Mouse (Mus musculus) midbrain, embryonic 16.5 days (tissue): ENCODE results near the gene Clns1a. TPM values are rescaled to one million over a fixed set of nuclear protein-coding genes. Genes with fewer than 3 reads are reported as not detected.
A peak's percentile ranks its signal among the peaks of the same experiment; 100 is the strongest.

Experiments
- ATAC-seq: fragments of 200-750 bp; cut with Nextera tagmentation; 2 replicates; pipeline ENCODE4 v1.8.0; 2017; ENCODE audit warnings: moderate TSS enrichment
- H3K27ac ChIP-seq: fragments of 300-500 bp; sonication (generic); 2 replicates; pipeline ENCODE4 v1.5.1; 2014; ENCODE audit warnings: mild to moderate bottlenecking, low read length, mixed read lengths
- H3K27me3 ChIP-seq: fragments of 300-500 bp; sonication (generic); 2 replicates; pipeline ENCODE4 v1.6.1; 2014; ENCODE audit warnings: low read depth, low read length, mixed read lengths; ENCODE audit not compliant: control insufficient read depth, insufficient read depth
- H3K36me3 ChIP-seq: fragments of 300-500 bp; sonication (generic); 2 replicates; pipeline ENCODE4 v1.6.1; 2014; ENCODE audit warnings: mild to moderate bottlenecking, low read length, moderate library complexity, mixed read lengths; ENCODE audit not compliant: control insufficient read depth, insufficient read depth
- H3K4me1 ChIP-seq: fragments of 300-500 bp; sonication (generic); 2 replicates; pipeline ENCODE4 v1.6.1; 2014; ENCODE audit warnings: mild to moderate bottlenecking, low read length, mixed read lengths; ENCODE audit not compliant: control insufficient read depth, insufficient read depth
- H3K4me2 ChIP-seq: fragments of 300-500 bp; sonication (generic); 2 replicates; pipeline ENCODE4 v1.6.1; 2014; ENCODE audit warnings: mild to moderate bottlenecking, low read length, mixed read lengths
- H3K4me3 ChIP-seq: fragments of 300-500 bp; sonication (generic); 2 replicates; pipeline ENCODE4 v1.5.1; 2014; ENCODE audit warnings: low read depth, mild to moderate bottlenecking, low read length, moderate library complexity, mixed read lengths
- H3K9ac ChIP-seq: fragments of 300-500 bp; sonication (generic); 2 replicates; pipeline ENCODE4 v1.6.1; 2014; ENCODE audit warnings: low read depth, low read length, mixed read lengths
- H3K9me3 ChIP-seq: fragments of 300-500 bp; sonication (generic); replicated peaks from 2 replicates; pipeline ENCODE4 v1.6.1; 2014; ENCODE audit warnings: mild to moderate bottlenecking, low read length, mixed read lengths; ENCODE audit not compliant: control insufficient read depth, poor library complexity, severe bottlenecking
- WGBS: fragments of 180-500 bp; shearing (Covaris S2); extraction: QIAGEN DNeasy Blood & Tissue Kit; methylation state at CpG from one replicate; pipeline ENCODE4 v1.1.7; 2014; 5-methylcytosine and 5-hydroxymethylcytosine counted together
- polyA plus RNA-seq: library from polyadenylated mRNA; unstranded; fragments of >200 nt; fragmentation: Nextera tagmentation; extraction: Ambion mirVana; gene quantifications from 2 replicates; pipeline ENCODE4 v1.2.1, GENCODE M21; 2015

The Clns1a gene
- 167 and 169 TPM in 2 replicates for polyA plus RNA-seq

DNA sequence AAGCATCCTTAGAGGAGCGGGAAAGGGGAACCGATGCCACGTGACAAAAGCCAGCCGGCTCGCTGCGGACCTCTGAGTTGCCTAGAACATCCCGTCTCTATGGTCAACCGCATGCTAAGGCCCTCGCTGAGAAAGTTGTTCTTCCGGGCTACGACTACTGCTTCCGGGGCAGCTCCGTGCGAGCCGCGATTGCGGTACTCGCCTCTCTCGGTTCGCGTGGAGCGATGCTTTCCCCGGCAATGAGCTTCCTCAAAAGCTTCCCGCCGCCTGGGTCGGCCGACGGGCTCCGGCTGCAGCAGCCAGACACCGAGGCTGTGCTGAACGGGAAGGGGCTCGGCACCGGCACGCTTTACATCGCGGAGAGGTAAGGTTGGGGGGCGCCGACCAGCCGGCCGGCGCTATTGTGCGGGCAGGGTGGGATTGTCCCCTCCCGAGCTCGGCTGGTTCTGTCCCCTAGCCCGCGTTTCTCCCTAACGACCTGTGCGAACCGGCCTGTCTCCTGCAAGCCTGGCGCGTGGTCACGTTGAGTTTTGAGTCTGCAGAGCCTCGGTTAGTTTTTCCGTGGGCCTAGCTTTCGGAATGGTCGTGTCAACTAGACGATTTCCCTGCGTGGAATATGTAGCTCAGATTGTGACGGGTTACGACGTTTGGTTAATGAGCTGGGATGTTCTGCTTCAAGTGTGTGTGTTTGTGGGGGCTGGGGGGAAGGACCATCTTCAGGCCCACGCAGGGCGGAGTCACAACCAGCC, at the start of gene Clns1a:
Gene Clns1a (plus strand): TSS at position 129 of the 749 bp plus-strand sequence.
- WGBS: under 1% methylated on average over 63 of the region's 63 CpGs
- ATAC-seq: peak; percentile 98
- H3K27me3 ChIP-seq: no peaks in the 10 kb centered on the region

DNA sequence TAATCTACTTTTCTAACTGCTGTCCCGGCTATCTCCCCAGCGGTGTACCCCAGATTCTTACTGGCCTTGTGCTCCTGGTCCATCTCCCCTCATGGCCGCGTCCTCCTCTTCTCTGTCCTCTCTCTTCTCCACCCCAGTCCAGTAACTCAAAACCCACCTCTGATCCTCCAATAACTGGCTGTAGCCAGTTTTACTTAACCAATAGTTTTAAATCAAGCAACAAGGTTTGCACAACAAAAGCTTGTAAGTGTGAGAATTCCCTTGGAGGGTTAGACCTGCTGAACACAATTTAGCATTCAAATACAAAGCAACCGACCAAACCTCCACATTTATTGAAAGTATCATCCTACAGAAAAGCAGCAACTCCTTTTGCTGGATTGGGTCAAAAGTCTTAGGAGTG, 48.8 kb upstream of the Clns1a start:
- Histone ChIP-seq H3K9ac (no peak overlapping the region), H3K27ac (no peak overlapping the region), H3K4me1 (no peaks in the 10 kb centered on the region), H3K27me3 (no peaks in the 10 kb centered on the region), H3K9me3 (no peaks in the 10 kb centered on the region), H3K4me3 (no peak overlapping the region), H3K4me2 (no peak overlapping the region), H3K36me3 (no peaks in the 10 kb centered on the region)
- 88% methylated on average over 5 of the region's 5 CpGs for WGBS
- no peak for ATAC-seq

More for the DNA sequence above, at the start of gene Clns1a:
- peaks cover 13% of the 10 kb centered on the region for H3K4me1 ChIP-seq
- peak within 1 kb of the TSS; percentile 82 for H3K4me3 ChIP-seq
- H3K9ac ChIP-seq: peak within 1 kb of the TSS; percentile 81
- H3K36me3 ChIP-seq: no peaks in the 10 kb centered on the region
- H3K4me2 ChIP-seq: peak within 1 kb of the TSS; percentile 73
- H3K27ac ChIP-seq: peak within 1 kb of the TSS; percentile 81
- H3K9me3 ChIP-seq: no peaks in the 10 kb centered on the region

DNA sequence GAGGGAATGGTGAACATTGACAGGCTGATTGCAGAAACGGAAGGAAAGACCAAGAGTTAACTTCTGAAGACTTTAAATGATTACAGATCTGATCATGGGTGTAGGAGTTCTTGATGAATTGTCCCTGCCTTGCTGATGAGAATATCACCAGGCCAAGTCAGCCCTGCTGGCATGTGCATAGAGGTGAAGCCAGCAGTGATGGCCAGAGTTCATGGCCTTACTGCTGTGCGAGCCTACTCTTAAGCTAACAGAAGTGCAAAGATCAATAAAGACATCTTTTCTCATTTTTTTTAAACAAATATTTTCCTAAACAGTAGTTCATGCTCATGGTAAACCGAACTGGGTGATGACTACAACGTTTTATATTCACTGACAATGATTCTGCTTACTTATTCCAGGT, 45.7 kb upstream of the Clns1a start:
- no peaks in the 10 kb centered on the region for H3K27me3 ChIP-seq
- WGBS: 96% methylated on average over 4 of the region's 4 CpGs
- ATAC-seq: no peak
- 0 out of 2 replicates have a peak, but pooled peaks cover 4% of the 10 kb centered on the region for H3K36me3 ChIP-seq
- H3K4me3 ChIP-seq: no peak overlapping the region
- no peaks in the 10 kb centered on the region for H3K4me1 ChIP-seq
- no peaks in the 10 kb centered on the region for H3K9me3 ChIP-seq
- H3K27ac ChIP-seq: no peak overlapping the region
- H3K9ac ChIP-seq: no peak overlapping the region
- no peak overlapping the region for H3K4me2 ChIP-seq

DNA sequence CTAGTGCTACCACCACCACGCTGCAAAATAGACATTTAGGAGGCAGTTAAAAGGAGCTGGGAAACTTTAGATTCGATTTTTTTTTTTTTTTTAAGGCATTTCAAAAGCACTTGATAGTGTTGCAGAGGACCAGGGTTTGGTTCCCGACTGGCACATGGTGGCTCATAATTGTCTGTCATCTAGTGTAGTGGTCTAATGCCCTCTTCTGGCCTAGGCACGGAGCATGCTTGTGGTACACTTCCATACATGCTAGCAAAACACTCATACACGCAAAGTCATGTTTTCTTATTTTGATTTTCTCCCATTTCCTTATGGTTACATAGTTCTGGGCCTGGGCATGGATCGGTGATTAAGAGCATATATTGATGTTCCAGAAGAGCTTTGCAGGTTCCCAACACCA, 40.3 kb upstream of the Clns1a start:
- H3K9ac ChIP-seq: no peak overlapping the region
- H3K4me2 ChIP-seq: no peak overlapping the region
- H3K4me3 ChIP-seq: no peak overlapping the region
- H3K36me3 ChIP-seq: peaks cover 5% of the 10 kb centered on the region
- no peaks in the 10 kb centered on the region for H3K4me1 ChIP-seq
- H3K27me3 ChIP-seq: no peaks in the 10 kb centered on the region
- H3K9me3 ChIP-seq: no peaks in the 10 kb centered on the region
- WGBS: 89% methylated on average over 6 of the region's 6 CpGs
- no peak overlapping the region for H3K27ac ChIP-seq
- no peak for ATAC-seq

DNA sequence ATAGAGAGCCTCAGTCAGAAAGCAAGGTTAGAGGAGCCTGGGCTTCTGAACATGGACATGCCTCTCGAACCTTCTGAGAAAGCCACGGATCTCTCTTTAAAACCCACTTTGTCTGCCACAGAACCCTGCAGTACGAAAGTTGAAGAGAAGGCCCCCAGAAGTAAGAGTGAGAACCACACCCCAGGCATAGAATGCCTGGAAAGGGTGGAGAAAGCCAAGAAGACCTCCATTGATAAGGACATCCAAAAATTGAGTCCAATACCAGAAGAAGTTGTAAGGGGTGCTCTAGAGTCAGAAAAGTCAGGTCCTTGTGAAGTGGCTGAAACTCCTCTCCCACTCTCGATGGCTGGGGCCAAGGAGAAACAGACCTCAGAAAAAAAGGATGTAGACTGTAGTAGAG, 34.8 kb upstream of the Clns1a start:
- Histone ChIP-seq H3K4me3 (no peak overlapping the region), H3K9ac (no peak overlapping the region), H3K27me3 (no peaks in the 10 kb centered on the region), H3K4me1 (no peaks in the 10 kb centered on the region), H3K36me3 (peaks cover 16% of the 10 kb centered on the region), H3K27ac (no peak overlapping the region), H3K4me2 (no peak overlapping the region), H3K9me3 (no peaks in the 10 kb centered on the region)
- no peak for ATAC-seq
- 95% methylated on average over 4 of the region's 4 CpGs for WGBS

DNA sequence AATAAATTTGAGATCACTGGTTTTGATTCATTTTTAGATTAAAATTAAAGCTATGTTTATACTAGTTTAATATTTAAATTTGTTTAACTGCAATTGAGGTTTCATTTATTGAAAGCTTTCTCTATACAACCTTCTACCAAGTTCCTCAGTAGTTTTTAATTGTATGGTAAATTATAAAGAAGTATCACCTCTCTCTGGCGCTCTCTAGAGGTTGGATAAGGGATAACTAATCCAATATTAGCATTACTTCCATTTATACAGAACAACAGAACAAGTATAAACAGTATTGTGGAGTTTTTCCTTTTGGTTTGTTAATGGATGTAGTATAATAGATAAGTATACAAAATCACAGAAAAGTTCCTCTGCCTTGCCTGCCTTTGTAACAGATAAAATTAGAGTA, 17.2 kb upstream of the Clns1a start:
- Histone ChIP-seq H3K4me1 (no peaks in the 10 kb centered on the region), H3K4me2 (no peak overlapping the region), H3K27me3 (no peaks in the 10 kb centered on the region), H3K36me3 (peaks cover 22% of the 10 kb centered on the region), H3K4me3 (no peak overlapping the region), H3K9me3 (no peaks in the 10 kb centered on the region), H3K27ac (no peak overlapping the region), H3K9ac (no peak overlapping the region)
- WGBS: 18% methylated on average over 1 of the region's 1 CpGs
- ATAC-seq: no peak

DNA sequence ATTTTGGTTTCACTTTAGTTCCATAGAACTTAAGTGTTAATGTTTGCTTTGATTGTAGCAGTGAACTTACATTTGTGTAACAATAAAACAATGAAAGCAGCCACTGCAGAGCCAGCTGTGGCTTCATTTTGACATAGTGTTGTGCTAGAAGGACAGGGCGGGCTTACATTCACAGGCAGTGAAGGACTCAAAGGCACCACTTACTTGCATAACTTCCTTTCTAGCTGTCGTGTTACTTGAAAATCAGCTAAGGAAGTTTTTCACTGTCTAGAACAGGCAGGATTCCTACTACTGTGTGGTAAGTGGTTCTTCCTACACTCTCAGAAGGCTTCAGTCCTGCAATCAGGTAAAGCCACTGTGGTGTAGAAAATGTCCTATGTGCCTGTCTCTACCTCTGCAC, 8.6 kb upstream of the Clns1a start:
- H3K27ac ChIP-seq: no peak overlapping the region
- H3K27me3 ChIP-seq: no peaks in the 10 kb centered on the region
- no peak for ATAC-seq
- H3K9ac ChIP-seq: no peak overlapping the region
- no peak overlapping the region for H3K4me3 ChIP-seq
- no peaks in the 10 kb centered on the region for H3K9me3 ChIP-seq
- peaks cover 19% of the 10 kb centered on the region for H3K36me3 ChIP-seq
- 84% methylated on average over 2 of the region's 2 CpGs for WGBS
- no peaks in the 10 kb centered on the region for H3K4me1 ChIP-seq
- no peak overlapping the region for H3K4me2 ChIP-seq

DNA sequence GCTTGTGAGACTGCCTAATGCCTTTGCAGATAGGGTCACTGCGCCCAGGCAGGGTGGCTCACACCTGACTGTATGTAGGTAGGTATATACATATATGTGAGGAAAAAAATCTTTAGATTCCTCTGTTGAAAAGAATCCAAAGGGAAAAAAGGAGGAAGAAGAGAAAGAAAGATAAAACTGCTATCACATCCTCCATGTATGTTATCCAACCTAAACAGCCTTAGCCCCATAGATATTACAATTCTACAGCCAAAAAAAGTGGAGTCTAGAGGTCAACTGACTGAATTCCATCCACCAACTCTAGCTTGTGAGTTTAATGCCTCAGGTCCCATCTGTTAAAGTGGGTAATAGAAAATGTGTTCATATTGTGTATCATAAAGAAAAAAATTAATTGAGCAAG, 993 bp upstream of the Clns1a start:
- Histone ChIP-seq H3K4me2 (no peak overlapping the region), H3K4me3 (no peak overlapping the region)

DNA sequence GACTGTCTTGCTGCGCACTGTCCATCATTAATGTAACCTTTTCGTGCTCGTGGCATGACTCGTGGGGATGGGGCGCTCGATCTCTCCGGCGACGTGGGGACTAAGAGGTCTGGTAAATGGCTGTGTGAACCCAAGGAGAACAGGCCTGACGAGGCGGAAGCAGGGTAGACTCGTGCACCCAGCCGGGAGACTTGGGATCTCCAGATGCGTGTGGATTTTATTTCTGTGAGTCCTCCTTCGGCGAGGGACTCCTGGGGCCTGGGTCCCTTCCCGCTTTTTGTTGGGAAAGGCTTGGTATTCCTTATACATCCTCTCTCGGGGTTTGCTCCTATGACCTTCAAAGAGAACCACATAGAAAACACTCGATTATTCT, 315 bp upstream of the Clns1a start:
- no peaks in the 10 kb centered on the region for H3K9me3 ChIP-seq
- H3K4me1 ChIP-seq: peaks cover 13% of the 10 kb centered on the region
- peak overlapping the region; percentile 73 for H3K4me2 ChIP-seq
- ATAC-seq: peak; percentile 86
- no peaks in the 10 kb centered on the region for H3K27me3 ChIP-seq
- H3K36me3 ChIP-seq: no peaks in the 10 kb centered on the region
- H3K27ac ChIP-seq: peak overlapping the region; percentile 81
- peak overlapping the region; percentile 81 for H3K9ac ChIP-seq
- H3K4me3 ChIP-seq: peak overlapping the region; percentile 82
- 37% methylated on average over 19 of the region's 19 CpGs for WGBS

More for the DNA sequence above, 993 bp upstream of the Clns1a start:
- Histone ChIP-seq H3K27ac (no peak overlapping the region), H3K27me3 (no peaks in the 10 kb centered on the region), H3K36me3 (no peaks in the 10 kb centered on the region), H3K9ac (no peak overlapping the region), H3K4me1 (peaks cover 13% of the 10 kb centered on the region), H3K9me3 (no peaks in the 10 kb centered on the region)
- ATAC-seq: no peak
- 93% methylated on average over 1 of the region's 1 CpGs for WGBS
